Mouse (Mus musculus) liver, postnatal 0 days (tissue): ENCODE measurements around the gene Urm1. TPM values are rescaled to one million over a fixed set of nuclear protein-coding genes. Genes with fewer than 3 reads are reported as not detected.
"Not testable (repeated sequence)": the region's sequence is repeated elsewhere in the genome, so short reads cannot be mapped to it uniquely, and the experiment has no call there.

Source experiments
- ATAC-seq: fragments of 200-750 bp; cut with Nextera tagmentation; 2 replicates; pipeline ENCODE4 v1.8.0; 2017; ENCODE audit warnings: mild to moderate bottlenecking, moderate library complexity
- DNase-seq: peaks from one replicate; pipeline ENCODE4 v3.0.0-alpha.2; 2016
- H3K27ac ChIP-seq: fragments of 300-500 bp; sonication (generic); 2 replicates; pipeline ENCODE4 v1.5.1; 2014; ENCODE audit warnings: antibody characterized with exemption, moderate library complexity, mild to moderate bottlenecking, low read depth
- H3K27me3 ChIP-seq: fragments of 300-500 bp; sonication (generic); 2 replicates; pipeline ENCODE4 v1.6.1; 2014; ENCODE audit warnings: low read length, control low read depth, mixed read lengths; ENCODE audit not compliant: insufficient read depth
- H3K36me3 ChIP-seq: fragments of 300-500 bp; sonication (generic); replicated peaks from 2 replicates; pipeline ENCODE4 v1.6.1; 2014; ENCODE audit warnings: mild to moderate bottlenecking, control low read depth, low read length, moderate library complexity, mixed read lengths; ENCODE audit not compliant: insufficient read depth
- H3K4me1 ChIP-seq: fragments of 300-500 bp; sonication (generic); 2 replicates; pipeline ENCODE4 v1.6.1; 2014; ENCODE audit warnings: antibody characterized with exemption, mild to moderate bottlenecking, control low read depth; ENCODE audit not compliant: insufficient read depth
- H3K4me2 ChIP-seq: fragments of 300-500 bp; sonication (generic); 2 replicates; pipeline ENCODE4 v1.6.1; 2014; ENCODE audit warnings: low read depth, mild to moderate bottlenecking, low read length, moderate library complexity, mixed read lengths
- H3K4me3 ChIP-seq: fragments of 300-500 bp; sonication (generic); 2 replicates; pipeline ENCODE4 v1.5.1; 2014; ENCODE audit warnings: low read depth, low read length
- H3K9ac ChIP-seq: fragments of 300-500 bp; sonication (generic); replicated peaks from 2 replicates; pipeline ENCODE4 v1.6.1; 2014; ENCODE audit warnings: mild to moderate bottlenecking, moderate library complexity
- H3K9me3 ChIP-seq: fragments of 300-500 bp; sonication (generic); 2 replicates; pipeline ENCODE4 v1.6.1; 2016; ENCODE audit warnings: mild to moderate bottlenecking, control low read depth, low read length, mixed read lengths
- CTCF ChIP-seq: sonication (generic); IDR thresholded peaks from 2 replicates; pipeline ENCODE4 v1.5.1; 2016; ENCODE audit warnings: antibody characterized with exemption, low read depth
- EP300 ChIP-seq: IDR thresholded peaks from 2 replicates; pipeline ENCODE4 v1.6.1; 2016; ENCODE audit warnings: antibody characterized with exemption, low read depth, mild to moderate bottlenecking
- WGBS: fragments of 180-500 bp; shearing (Covaris S2); extraction: QIAGEN DNeasy Blood & Tissue Kit; methylation state at CpG from one replicate; pipeline ENCODE4 v1.1.7; 2014; ENCODE audit not compliant: insufficient replicate concordance; 5-methylcytosine and 5-hydroxymethylcytosine counted together
- microRNA-seq: library from miRNA; unstranded; fragments of <30 nt; microRNA quantifications from one replicate; pipeline ENCODE4, GENCODE M21; 2016
- polyA plus RNA-seq: library from polyadenylated mRNA; unstranded; fragments of >200 nt; fragmentation: Nextera tagmentation; extraction: Ambion mirVana; gene quantifications from 2 replicates; pipeline ENCODE4 v1.2.1, GENCODE M21; 2015

Urm1 gene
- polyA plus RNA-seq, 1 experiment from 2014 or later: 8.7 TPM

GRCm38 (mm10) chr2:29879964-29880830 is 60.3 kb downstream of the Urm1 start:
- H3K9ac ChIP-seq: no peak overlapping the region
- DNase-seq: no peak
- ATAC-seq: no peak
- no peak for TF ChIP-seq CTCF
- TF ChIP-seq EP300: no peak
- H3K4me1 ChIP-seq: no peaks in the 10 kb centered on the region
- H3K9me3 ChIP-seq: no peaks in the 10 kb centered on the region
- H3K4me2 ChIP-seq: no peak overlapping the region
- H3K4me3 ChIP-seq: no peak overlapping the region
- H3K27me3 ChIP-seq: no peaks in the 10 kb centered on the region
- peaks cover 12% of the 10 kb centered on the region for H3K36me3 ChIP-seq
- 76% methylated on average over 17 of the region's 17 CpGs for WGBS
- no peak overlapping the region for H3K27ac ChIP-seq

- peak; percentile 19 for TF ChIP-seq CTCF
- 64% methylated on average over 9 of the region's 9 CpGs for WGBS
- not testable (repeated sequence) for H3K36me3 ChIP-seq, H3K4me3 ChIP-seq, H3K9me3 ChIP-seq, H3K4me2 ChIP-seq, ATAC-seq, H3K27ac ChIP-seq, DNase-seq, H3K27me3 ChIP-seq, H3K9ac ChIP-seq
- peaks cover 19% of the 10 kb centered on the region for H3K4me1 ChIP-seq
Observed at GRCm38 (mm10) chr2:29886659-29887292, 66.9 kb downstream of the Urm1 start.

- TF ChIP-seq CTCF: 0 out of 2 replicates have a peak, but pooled peaks have one; percentile 4
- no peak for TF ChIP-seq EP300
- Histone ChIP-seq H3K27me3 (no peaks in the 10 kb centered on the region), H3K4me3 (peak within 1 kb of the TSS; percentile 99), H3K36me3 (peaks cover 28% of the 10 kb centered on the region), H3K4me1 (peaks cover 19% of the 10 kb centered on the region), H3K4me2 (peak within 1 kb of the TSS; percentile 85), H3K27ac (peak within 1 kb of the TSS; percentile 97), H3K9me3 (no peaks in the 10 kb centered on the region), H3K9ac (peak within 1 kb of the TSS; percentile 99)
- ATAC-seq: peak; percentile 87
- WGBS: under 1% methylated on average over 69 of the region's 70 CpGs
- peak; percentile 100 for DNase-seq
Observed at GRCm38 (mm10) chr2:29889066-29889944, 69.4 kb downstream of the Urm1 start, which contains the start of gene Odf2. Gene Odf2 (plus strand): TSS chr2:29889221.

GRCm38 (mm10) chr2:29889991-29890833 is 70.3 kb downstream of the Urm1 start:
- H3K4me1 ChIP-seq: peaks cover 19% of the 10 kb centered on the region
- TF ChIP-seq CTCF (peak; percentile 76), EP300 (peak; percentile 14; the same call in 1 of the 2 replicates)
- no peaks in the 10 kb centered on the region for H3K9me3 ChIP-seq
- peak overlapping the region; percentile 99 for H3K9ac ChIP-seq
- peak overlapping the region; percentile 99 for H3K4me3 ChIP-seq
- peaks cover 37% of the 10 kb centered on the region for H3K36me3 ChIP-seq
- WGBS: 2% methylated on average over 59 of the region's 61 CpGs
- peak overlapping the region; percentile 85 for H3K4me2 ChIP-seq
- peak overlapping the region; percentile 97 for H3K27ac ChIP-seq
- peak; percentile 88 for ATAC-seq
- DNase-seq: peak; percentile 93
- no peaks in the 10 kb centered on the region for H3K27me3 ChIP-seq

GRCm38 (mm10) chr2:29891773-29892172 is 71.9 kb downstream of the Urm1 start:
- no peaks in the 10 kb centered on the region for H3K9me3 ChIP-seq
- ATAC-seq: no peak
- no peaks in the 10 kb centered on the region for H3K27me3 ChIP-seq
- no peak overlapping the region for H3K9ac ChIP-seq
- H3K4me2 ChIP-seq: 0 out of 2 replicates have a peak overlapping the region, but pooled peaks have one; percentile 85
- peaks cover 50% of the 10 kb centered on the region for H3K36me3 ChIP-seq
- no peak for DNase-seq
- peaks cover 19% of the 10 kb centered on the region for H3K4me1 ChIP-seq
- 93% methylated on average over 6 of the region's 6 CpGs for WGBS
- H3K4me3 ChIP-seq: no peak overlapping the region
- H3K27ac ChIP-seq: no peak overlapping the region
- TF ChIP-seq EP300 (no peak), CTCF (no peak)

Small RNAs within 50 kb of the gene (microRNA-seq; reads per million reads assigned to microRNA genes)
- gene Mir219a-2 (not detected), gene Mir219b (not detected)

Other genes starting within 250 kb of the Urm1 start
- gene Rapgef1, start 200.4 kb upstream of the Urm1 start, polyA plus RNA-seq: 4.8 and 5.1 TPM in 2 replicates
- gene Gm13420, start 68.4 kb upstream of the Urm1 start, polyA plus RNA-seq: 0.13 and 0.19 TPM in 2 replicates
- not detected in 2 replicates for gene Gm13547, start 60.8 kb upstream of the Urm1 start, polyA plus RNA-seq
- gene Coq4, start 32.6 kb upstream of the Urm1 start, polyA plus RNA-seq: 6.1 and 7.2 TPM in 2 replicates
- 7.1 and 7.9 TPM in 2 replicates for gene Trub2, start 31.6 kb upstream of the Urm1 start, polyA plus RNA-seq
- gene Slc27a4, start 17.4 kb upstream of the Urm1 start, polyA plus RNA-seq: 4.6 and 5.1 TPM in 2 replicates
- 9.0 and 10.0 TPM in 2 replicates for gene Cercam, start 49.1 kb downstream of the Urm1 start, polyA plus RNA-seq
- gene Odf2, start 69.1 kb downstream of the Urm1 start, polyA plus RNA-seq: 19.0 and 22.1 TPM in 2 replicates
- gene Gle1, start 115.4 kb downstream of the Urm1 start, polyA plus RNA-seq: 13.4 and 14.7 TPM in 2 replicates
- gene Sptan1, start 145.5 kb downstream of the Urm1 start, polyA plus RNA-seq: 14.9 and 17.2 TPM in 2 replicates
- 5.8 and 6.6 TPM in 2 replicates for gene Wdr34, start 228.8 kb downstream of the Urm1 start, polyA plus RNA-seq
- gene Set, start 237.3 kb downstream of the Urm1 start, polyA plus RNA-seq: 115 and 116 TPM in 2 replicates